Mouse (Mus musculus) heart, adult 8-10 months (tissue): ENCODE measurements around the gene Foxo6. TPM values are rescaled to one million over a fixed set of nuclear protein-coding genes. Genes with fewer than 3 reads are reported as not detected.
A peak's percentile ranks its signal among the peaks of the same experiment; 100 is the strongest.

Experiments used
- DNase-seq: peaks from one replicate; pipeline ENCODE4 v3.0.0; 2022; ENCODE audit warnings: low spot score
- total RNA-seq, 4 experiments: library from RNA; stranded (reverse); gene quantifications; 2 replicates each; pipeline ENCODE4 v1.2.4; 2022

Gene Foxo6
- total RNA-seq, 4 experiments from 2014 or later = 2.3 to 6.3 (median 3.3) TPM

DNA sequence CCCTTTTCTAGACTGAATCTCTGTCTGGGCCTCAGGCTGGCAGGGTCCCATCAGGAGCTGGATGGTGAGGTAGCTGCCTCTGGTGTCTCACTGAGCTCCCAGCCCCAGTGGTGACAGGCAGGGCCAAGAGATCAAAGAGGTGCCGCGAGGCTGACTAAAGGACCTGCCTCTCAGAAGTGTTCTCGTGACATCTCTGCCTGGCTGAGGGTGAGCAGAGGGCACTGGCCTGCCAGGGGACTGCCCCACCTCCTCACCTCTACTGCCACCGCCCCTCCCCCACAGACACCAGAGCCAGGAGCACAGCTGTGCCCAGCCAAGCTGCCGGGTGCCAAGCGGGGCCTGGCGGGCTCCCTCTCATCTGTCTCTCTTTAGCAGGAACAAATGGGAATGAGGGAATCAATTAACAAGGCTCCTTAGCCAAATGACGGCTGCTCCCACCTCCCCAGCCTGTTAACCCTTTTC, 38.3 kb downstream of the Foxo6 start:
- DNase-seq = peak; percentile 79

DNA sequence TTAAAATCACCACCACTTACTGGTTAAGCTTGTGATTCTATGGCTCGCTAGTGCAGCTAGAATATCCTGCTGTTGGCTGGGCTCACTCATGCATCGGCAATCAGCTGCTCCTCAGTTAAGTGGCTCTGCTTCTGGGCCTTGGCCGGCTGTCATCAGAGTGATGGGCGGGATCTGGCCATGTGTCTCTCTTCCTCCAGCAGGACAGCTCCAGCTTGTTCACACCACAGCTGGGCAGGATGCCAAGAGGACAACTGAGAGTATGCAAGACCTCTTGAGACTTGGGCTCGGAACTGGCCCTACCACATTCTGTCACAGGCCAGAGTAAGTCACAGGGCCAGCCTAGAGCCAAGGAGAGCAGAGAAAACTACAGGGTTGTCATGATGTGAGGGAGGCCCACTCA, 39.7 kb downstream of the Foxo6 start:
- DNase-seq = peak; percentile 81

DNA sequence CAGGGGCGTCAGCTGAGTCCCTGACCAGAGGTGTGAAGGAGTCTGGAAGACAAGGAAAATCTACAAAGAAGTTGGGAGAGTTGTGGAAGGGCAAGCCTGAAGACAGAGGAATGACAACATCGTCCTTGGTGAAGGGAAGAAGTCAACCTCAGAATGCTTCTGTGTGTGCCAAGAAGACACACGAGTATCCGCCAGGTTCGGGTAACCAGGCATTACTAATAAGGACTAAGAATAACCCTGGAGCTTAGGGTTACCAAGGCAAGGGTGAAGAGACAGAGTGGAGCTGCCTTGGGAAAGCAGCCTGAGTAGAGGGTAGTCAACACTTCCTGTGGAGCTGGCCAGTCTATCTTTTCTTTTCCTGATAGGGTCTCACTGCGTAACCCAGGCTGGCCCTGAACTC, 41.1 kb downstream of the Foxo6 start:
- DNase-seq = no peak

DNA sequence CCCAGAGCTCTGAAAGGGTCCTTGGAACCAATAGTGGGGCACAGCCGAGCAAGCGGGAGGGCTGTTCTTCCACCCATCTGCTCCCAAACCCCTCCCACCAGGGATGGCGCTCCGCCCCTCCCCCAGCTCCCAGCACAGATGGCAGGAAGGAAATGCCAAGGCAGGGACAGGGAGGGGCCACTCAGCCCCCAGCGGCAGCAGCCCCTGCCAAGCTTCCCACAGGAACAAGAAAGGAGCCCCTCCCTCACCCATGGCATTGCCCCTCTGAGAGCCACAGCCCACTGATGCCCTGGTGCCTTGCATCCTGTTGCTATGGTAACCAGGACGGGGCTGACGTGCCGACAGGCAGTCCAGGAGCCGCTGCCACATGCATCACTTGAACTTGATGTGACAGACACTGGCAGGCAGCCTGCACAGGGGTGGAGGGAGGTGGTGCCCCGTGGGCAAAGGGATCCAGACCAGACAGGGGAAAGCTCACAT, 44.3 kb downstream of the Foxo6 start:
- DNase-seq = no peak

DNA sequence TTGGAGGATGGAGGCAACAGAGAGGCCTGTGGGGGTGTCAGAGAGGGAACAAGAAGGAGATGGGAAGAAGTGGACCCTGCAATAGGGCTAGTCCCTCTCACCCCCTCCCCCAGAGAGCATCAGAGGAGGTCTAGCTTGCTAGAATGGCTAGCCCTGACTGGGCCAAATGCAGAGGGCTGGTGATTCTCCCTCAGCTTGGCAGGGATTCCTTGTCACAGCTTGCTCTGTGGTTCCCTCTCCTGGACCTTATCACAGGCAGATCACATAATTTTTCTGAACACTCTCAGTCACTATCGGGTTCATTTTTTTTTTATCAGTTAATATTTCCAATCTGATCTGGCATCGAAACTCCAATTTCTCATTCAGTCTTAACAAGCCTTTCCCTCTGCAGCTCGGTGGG, 46.0 kb downstream of the Foxo6 start:
- no peak for DNase-seq

DNA sequence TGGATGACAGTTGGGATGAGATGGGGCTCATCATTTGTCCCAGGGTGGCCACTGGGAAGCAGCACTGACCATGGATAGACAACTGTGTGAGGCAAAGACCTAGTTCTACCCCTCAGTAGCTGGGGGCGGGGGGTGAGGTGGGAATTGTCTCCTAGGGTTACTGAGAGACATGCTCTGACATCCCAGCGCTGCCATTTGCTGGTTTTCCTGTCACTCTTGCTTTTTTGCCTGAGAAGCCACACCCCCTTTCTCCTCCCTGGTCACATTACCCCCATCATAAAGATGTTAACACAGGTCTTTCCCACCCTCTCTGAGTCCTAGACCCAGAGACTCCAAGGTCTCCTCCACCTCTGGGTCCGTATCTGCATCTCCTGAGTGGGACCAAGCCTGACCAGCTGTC, 47.7 kb downstream of the Foxo6 start:
- DNase-seq = no peak

DNA sequence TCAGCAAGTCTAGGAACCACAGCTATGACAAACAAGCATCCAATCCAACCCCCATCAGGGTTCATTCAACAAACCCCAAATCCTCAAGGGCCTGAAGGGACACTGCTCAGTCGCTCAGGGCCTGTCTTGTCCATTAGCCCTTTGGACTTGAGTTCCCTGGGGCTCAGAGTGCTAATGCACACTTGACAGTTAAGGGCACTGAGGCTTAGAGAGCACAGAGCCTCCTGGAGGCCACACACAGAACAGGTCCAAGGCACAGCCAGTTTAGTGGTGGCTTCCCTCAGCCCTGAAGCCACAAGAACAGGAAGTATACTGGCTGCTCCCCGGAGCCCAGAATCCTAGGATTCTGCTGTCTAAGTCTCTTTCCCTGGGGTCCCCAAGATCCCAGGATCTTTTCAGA, 53.9 kb downstream of the Foxo6 start:
- no peak for DNase-seq

DNA sequence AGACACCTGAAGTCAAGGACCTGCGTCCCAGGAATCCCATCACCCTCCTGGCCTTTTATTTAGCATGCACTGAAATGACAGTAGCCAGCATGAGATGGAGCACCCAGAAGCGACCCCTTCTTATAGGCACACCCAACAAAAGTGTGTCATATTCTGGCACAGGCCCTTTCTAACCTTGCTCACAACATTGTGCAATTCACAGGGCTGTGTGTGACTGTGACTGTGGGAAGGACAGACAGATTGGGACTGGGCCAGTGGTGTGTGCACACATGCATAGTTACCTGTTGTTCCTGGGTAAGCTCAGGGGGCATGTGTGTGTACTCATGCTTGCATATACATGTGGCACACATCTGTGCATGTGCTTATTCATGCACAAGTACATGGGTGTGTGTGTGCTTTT, 54.6 kb downstream of the Foxo6 start:
- DNase-seq = no peak

DNA sequence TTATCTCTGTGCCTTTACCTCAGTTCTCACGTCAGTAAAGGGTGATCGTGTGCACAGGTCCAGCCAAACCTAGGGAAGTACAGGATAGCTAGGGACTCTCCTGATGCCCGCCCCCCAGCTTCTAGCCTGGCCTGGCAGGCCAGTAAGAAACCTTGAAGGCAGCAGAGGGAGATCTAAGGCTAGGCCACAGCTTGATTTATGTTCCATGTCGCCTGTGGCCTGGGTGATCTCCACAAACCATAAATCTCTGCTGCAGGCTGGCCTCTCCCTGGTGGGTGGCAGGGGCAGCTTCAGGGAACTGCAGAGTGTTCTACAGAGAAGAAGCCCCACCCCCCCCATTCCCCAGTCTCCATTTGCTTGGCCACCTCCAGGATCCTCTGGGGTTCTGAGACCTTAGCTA, 55.2 kb downstream of the Foxo6 start:
- no peak for DNase-seq

DNA sequence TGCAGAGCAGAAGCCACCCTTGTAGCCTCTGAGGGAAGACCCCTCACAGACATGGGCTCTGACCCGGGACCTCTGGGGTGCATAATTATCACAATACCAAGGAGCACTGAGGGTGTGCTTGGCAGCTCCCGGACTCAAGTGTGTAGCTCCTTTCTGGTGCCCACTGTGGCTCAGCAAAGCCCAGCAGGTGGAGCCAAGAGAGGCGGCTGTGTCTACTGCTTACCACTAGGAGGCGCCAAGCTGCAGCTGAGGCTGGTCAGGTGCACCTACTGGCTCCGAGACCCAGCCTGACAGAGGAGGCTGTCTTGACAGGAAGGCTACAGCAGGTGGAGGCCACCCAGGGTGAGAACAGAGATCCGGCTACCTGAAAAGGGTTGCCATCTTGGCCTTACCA, 56.9 kb downstream of the Foxo6 start:
- peak; percentile 57 for DNase-seq

DNA sequence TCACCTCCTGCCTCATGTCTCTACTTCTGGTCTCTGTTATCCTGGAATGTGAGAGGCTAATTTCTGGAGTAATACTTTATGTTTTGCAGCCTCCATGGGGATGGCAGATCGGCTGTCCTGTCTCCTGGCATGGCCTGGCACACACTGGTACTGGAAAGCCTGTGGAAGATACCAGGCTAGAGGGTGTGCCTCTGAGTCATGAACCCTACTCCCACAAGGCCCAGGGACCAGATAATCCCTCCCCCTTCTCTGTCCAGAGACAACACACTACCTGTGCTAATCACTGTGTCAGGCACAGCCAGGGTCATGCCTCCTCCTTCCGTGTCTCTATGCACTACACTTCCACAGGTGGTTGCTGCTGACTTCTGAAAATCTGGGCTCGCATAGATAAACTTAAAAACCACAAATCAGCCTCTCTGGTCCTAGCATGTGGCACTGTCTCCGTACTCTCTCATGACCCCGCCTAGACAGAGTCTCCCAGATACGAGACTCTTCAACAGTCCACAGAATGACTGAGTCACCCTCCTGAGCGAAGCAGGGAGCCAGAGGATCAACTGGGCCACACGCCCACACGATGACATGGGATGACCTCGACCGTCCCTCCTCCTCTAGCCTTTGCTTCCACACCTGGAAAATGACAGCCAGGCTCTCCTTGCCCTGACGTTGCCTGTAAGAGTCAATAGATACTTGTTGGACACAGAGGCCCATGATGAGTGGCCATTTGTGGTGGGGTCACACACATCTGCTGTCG, 57.5 kb downstream of the Foxo6 start:
- no peak for DNase-seq

DNA sequence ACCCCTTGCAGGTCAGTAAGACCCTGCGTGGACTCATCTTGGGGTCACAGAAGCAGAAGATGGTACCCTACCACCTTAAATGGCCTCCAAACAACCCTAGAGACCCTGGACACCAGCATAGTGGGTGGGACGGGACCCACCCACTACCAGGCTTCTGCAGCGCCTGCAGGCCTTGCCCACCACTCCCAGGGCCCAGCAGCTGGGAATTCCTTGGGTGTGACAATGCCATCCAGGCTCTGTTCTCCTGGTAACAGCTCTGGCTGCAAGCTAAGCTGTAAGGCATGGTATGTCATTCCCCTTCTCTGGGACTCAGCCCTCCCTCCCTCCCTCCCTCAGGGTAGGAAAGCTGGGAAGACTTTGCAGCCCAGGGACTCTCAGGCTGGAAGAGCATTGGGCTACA, 58.5 kb downstream of the Foxo6 start:
- DNase-seq = no peak

DNA sequence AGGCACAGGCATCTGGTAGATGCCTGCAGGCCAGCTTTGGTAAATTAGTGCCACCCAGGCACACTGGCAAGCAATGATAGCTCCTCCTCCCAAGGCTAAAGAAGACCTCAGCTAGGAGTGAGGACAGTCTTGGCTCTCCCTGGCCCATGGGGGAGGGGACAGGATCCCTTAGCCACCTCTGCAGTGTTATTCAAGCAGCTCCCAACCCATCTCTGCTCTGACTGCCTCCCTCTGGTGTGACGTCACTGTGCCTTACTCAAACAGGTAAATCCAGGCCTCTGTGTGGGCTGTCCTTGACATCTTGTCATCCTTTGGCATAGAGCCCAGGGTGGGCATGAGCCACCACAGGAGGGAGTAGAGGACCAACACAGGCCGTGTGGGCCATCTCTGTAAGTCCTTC, 59.9 kb downstream of the Foxo6 start:
- no peak for DNase-seq

DNA sequence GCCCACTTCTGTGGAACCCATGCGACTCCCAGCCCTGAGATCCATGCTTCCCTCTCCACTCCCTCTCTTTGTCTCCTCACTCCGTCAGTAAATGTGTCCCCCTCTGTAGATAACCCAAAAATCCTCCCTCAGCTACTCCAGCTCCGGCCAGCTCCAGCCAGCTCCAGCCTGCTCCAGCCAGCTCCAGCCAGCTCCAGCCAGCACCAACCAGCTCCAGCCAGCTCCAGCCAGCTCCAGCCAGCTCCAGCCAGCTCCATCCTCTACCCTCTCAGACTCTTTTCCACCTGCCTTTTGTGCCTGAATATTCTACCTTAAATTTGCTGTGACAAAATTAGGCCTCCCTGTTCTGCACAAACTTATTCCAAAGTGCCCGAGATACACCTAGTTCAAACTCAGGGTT, 60.5 kb downstream of the Foxo6 start:
- DNase-seq = no peak

DNA sequence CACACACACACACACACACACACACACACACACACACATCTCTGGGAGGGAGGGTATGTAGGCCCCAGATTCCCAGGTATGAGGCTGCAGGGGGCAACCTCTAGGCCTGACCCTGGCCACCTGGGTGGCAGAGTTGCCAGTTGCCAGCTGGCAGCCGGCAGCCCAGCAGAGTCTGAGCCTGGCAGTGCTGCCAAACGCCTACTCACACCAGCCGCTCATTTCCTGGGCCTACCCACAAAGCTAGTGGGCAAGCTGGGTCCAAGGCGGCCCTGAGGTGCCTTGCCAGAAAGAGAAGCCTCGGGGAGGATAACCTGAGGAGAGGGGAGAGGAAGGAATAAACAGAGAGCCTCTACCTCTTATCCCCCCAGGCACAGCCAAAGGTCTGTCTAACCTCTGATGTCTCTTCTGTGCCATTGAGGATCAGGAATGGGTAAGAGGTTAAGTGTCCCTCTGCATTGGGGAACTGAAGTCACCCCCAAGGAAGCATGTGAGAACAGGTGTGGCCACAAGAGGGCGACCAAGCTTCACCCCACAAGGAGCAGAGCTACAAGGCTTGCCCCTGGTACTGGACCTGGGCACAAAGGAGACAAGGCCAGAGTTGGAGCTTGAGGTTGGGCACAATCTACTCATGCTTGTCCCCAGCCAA, 61.9 kb downstream of the Foxo6 start:
- DNase-seq = peak; percentile 72

DNA sequence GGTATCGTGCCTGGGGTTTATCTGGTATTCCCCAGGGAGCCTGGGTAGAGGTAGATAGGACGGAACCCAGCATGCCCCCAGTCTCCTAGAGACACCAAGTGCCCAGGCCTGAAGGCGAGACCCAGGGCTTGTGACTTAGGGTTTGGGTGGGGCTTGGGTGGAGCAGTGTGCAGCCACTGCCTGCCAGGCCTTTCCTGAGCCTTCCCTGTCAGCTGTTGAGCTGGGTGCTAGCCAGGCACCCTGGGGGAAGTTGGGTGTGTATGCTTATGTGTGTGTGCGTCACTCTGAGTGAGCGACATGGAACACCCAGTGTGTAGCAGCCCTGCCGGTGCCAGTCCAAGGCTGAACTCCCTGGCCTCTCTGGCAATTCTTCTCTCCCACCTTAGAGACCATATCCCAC, 63.3 kb downstream of the Foxo6 start:
- DNase-seq = peak; percentile 43

DNA sequence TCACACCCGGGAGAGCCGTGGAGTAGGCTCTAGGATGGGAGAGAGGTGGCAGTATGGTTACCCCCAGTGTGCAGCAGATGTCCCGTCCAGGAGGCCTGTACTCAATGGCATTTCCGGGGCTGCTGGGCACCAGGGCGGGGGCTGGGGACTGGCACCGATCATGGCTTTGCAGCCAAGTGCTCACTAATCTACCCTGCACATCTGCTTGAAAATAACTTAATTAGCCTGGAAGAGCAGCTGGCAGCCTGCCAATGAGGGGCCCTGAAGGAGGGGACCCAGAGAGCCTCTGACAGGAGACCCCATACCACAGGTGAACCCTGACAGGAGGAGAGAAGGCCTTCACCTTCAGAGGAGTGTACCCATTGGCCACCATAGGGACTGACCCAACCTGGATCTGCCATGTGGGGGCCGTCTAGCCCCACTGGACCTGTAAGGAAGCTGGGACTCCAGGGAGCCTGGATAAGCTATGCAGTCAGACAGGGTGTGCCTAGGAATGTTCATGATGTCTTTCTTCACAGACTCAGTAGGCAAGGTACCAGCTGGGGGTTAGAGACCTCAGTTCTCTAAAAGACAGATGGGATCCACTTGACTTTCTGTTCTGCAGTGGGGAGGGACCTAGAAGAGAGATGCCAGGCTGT, 63.9 kb downstream of the Foxo6 start:
- DNase-seq = no peak

DNA sequence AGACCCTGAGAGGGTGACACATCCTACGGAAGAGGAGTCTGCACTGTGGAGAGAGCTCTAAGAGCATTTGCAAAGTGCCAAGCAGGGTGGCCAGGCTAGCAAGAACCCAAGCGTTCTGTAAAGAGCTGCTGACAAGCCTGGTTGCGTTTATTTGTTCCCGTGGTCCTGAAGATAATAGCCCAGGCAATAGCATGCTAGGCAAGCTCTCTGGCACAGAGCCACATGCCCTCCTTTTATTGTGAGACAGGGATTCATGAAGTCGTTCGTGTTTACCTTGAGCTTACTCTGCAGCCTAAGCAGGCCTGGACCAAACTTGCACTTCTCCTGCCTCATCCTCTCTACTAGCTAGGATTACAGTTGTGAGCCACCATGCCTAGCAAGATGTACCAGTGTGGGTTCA, 65.4 kb downstream of the Foxo6 start:
- DNase-seq = no peak

DNA sequence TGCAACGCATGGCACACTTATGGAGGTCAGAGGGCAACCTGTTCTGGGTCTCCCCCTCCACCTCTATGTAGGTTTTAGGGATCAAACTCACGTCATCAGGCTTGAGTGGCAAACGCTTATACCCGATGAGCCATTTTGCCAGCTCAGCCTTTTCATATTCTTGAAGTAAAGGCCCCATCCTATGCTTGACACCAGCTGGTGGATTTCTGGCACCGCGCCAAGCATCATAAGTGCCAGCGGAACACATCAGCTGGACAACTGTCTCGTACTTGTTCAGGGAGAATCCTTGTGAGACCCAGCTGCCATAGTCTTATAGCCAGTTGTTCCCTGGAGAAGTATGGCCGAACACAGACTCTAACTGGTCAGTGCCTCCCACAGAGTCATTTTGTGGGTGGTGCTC, 68.3 kb downstream of the Foxo6 start:
- no peak for DNase-seq
